Mouse (Mus musculus): ENCODE measurements around the gene Ankrd24.

GRCm38 (mm10) chr10:81656174-81656573 is 27.8 kb downstream of the Ankrd24 start:
- TF ChIP-seq CTCF (IDR thresholded peaks at IDR 0.05; ENCODE audit: extremely low read depth, insufficient read depth, insufficient read length, insufficient replicate concordance) (no peak), POLR2A (IDR thresholded peaks at IDR 0.05; ENCODE audit: low read depth, low read length) (no peak)

All from spleen, adult 2 months (tissue).